Mouse (Mus musculus): Measurements from ENCODE around the gene Hoxd3.

Hoxd3 gene

GRCm38 (mm10) chr2:74777536-74778275 lies 66.0 kb downstream of the Hoxd3 start:
- DNase-seq (ENCODE audit: low spot score in 2 of 2): no peak

DNA sequence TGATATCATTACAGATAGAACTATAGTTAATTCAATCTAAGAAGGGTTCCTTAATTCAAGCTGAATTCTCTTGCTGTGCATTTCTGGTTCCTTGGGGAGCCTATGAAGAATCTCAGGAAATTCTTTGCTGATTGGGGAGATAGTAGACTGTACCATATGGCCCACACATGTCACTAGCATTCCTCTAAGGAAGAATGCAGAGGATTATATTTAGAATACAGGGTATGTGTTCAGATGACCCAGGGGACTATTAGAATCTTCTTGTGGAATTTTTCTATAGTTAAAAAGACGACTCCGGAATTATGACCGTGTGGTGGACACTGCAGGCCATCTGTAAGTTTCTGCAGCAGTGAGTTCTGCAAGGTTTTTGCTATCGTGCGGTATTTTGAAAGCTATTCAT lies 69.7 kb downstream of the Hoxd3 start:
- DNase-seq (ENCODE audit: low spot score in 2 of 2): no peak

GRCm38 (mm10) chr2:74795531-74795930 lies 83.8 kb downstream of the Hoxd3 start:
- no peak for DNase-seq (ENCODE audit: low spot score in 2 of 2)
